Mouse (Mus musculus) gastrocnemius, adult 2 months (tissue): ENCODE measurements around the gene Cask. TPM values are rescaled to one million over a fixed set of nuclear protein-coding genes. Genes with fewer than 3 reads are reported as not detected.

ENCODE experiments used
- DNase-seq: peaks from one replicate; pipeline ENCODE4 v3.0.0; 2022
- H3K27ac ChIP-seq: fragments of 200-600 bp; 2 replicates; pipeline ENCODE4 v1.8.1; 2022; ENCODE audit warnings: mild to moderate bottlenecking
- H3K4me3 ChIP-seq: fragments of 200-600 bp; 2 replicates; pipeline ENCODE4 v1.8.1; 2022; ENCODE audit warnings: mild to moderate bottlenecking, moderate library complexity
- CTCF ChIP-seq: fragments of 200-600 bp; IDR thresholded peaks from 2 replicates; pipeline ENCODE4 v1.8.1; 2022; ENCODE audit warnings: antibody characterized with exemption, mild to moderate bottlenecking, moderate library complexity
- intact Hi-C: fragments of 180-260 bp; cut with DNase I; formaldehyde crosslinking; loops from one replicate; pipeline ENCODE4 v1.15.1; 2025
- total RNA-seq, 2 experiments: library from RNA; stranded (reverse); gene quantifications; 2 replicates each; pipeline ENCODE4 v1.2.3; 2021

Gene Cask
- total RNA-seq, 2 experiments from 2014 or later: 11.0 to 14.7 TPM

- H3K4me3 ChIP-seq: no peak overlapping the region
- no peak for DNase-seq
- intact Hi-C loops: loop anchor here (10.0 kb wide), 1 partner anchor 80 kb away; no protein-coding TSS in a partner anchor
- TF ChIP-seq CTCF: no peak
- H3K27ac ChIP-seq: peak overlapping the region; percentile 78
These were observed 196.2 kb downstream of the Cask start for GRCm38 (mm10) chrX:13655005-13655421.

GRCm38 (mm10) chrX:13652291-13652690 lies 198.9 kb downstream of the Cask start:
- Histone ChIP-seq H3K27ac (no peak overlapping the region), H3K4me3 (no peak overlapping the region)
- no peak for DNase-seq
- intact Hi-C loops: loop anchor here (10.0 kb wide), 1 partner anchor 77 kb away; no protein-coding TSS in a partner anchor
- TF ChIP-seq CTCF: no peak

- intact Hi-C loops: loop anchor here (10.0 kb wide), 1 partner anchor 77 kb away; no protein-coding TSS in a partner anchor
- no peak for TF ChIP-seq CTCF
These were observed 199.3 kb downstream of the Cask start for GRCm38 (mm10) chrX:13651889-13652288.

GRCm38 (mm10) chrX:13638894-13639293 lies 212.3 kb downstream of the Cask start:
- DNase-seq: no peak
- intact Hi-C loops: no loop called here
- H3K27ac ChIP-seq: no peak overlapping the region
- no peak overlapping the region for H3K4me3 ChIP-seq
- no peak for TF ChIP-seq CTCF

More at GRCm38 (mm10) chrX:13651889-13652288, 199.3 kb downstream of the Cask start:
- Histone ChIP-seq H3K4me3 (no peak overlapping the region), H3K27ac (no peak overlapping the region)
- DNase-seq: no peak

- H3K27ac ChIP-seq: no peak overlapping the region
- intact Hi-C loops: no loop called here
- no peak for TF ChIP-seq CTCF
- no peak for DNase-seq
- no peak overlapping the region for H3K4me3 ChIP-seq
These were observed 214.8 kb downstream of the Cask start for GRCm38 (mm10) chrX:13636398-13636797.

- intact Hi-C loops: no loop called here
These were observed 219.4 kb downstream of the Cask start, which contains the start of gene Gpr34 for GRCm38 (mm10) chrX:13631599-13632283. Gpr34 (plus strand) TSS chrX:13632089.

GRCm38 (mm10) chrX:13622654-13623053 lies 228.5 kb downstream of the Cask start:
- no peak for DNase-seq
- H3K27ac ChIP-seq: peak overlapping the region; percentile 71
- intact Hi-C loops: no loop called here
- TF ChIP-seq CTCF: no peak
- no peak overlapping the region for H3K4me3 ChIP-seq

More at GRCm38 (mm10) chrX:13631599-13632283, 219.4 kb downstream of the Cask start, which contains the start of gene Gpr34:
- TF ChIP-seq CTCF: no peak
- DNase-seq: no peak
- Histone ChIP-seq H3K4me3 (no peak within 1 kb of the TSS), H3K27ac (peak within 1 kb of the TSS; percentile 46)

GRCm38 (mm10) chrX:13621473-13621872 lies 229.7 kb downstream of the Cask start:
- DNase-seq: peak; percentile 24
- peak overlapping the region; percentile 76 for H3K27ac ChIP-seq
- no peak overlapping the region for H3K4me3 ChIP-seq
- intact Hi-C loops: no loop called here
- no peak for TF ChIP-seq CTCF

GRCm38 (mm10) chrX:13618476-13618875 lies 232.7 kb downstream of the Cask start:
- DNase-seq: no peak
- Histone ChIP-seq H3K4me3 (no peak overlapping the region), H3K27ac (peak overlapping the region; percentile 76)
- no peak for TF ChIP-seq CTCF
- intact Hi-C loops: loop anchor here (5.0 kb wide), 1 partner anchor 156 kb away; no protein-coding TSS in a partner anchor

GRCm38 (mm10) chrX:13617294-13617693 lies 233.9 kb downstream of the Cask start:
- H3K4me3 ChIP-seq: no peak overlapping the region
- intact Hi-C loops: loop anchor here (5.0 kb wide), 1 partner anchor 155 kb away; no protein-coding TSS in a partner anchor
- no peak for TF ChIP-seq CTCF
- peak overlapping the region; percentile 73 for H3K27ac ChIP-seq
- no peak for DNase-seq

- intact Hi-C loops: loop anchor here (5.0 kb wide), 1 partner anchor 154 kb away; no protein-coding TSS in a partner anchor
- H3K4me3 ChIP-seq: no peak overlapping the region
- peak overlapping the region; percentile 73 for H3K27ac ChIP-seq
These were observed 234.4 kb downstream of the Cask start for GRCm38 (mm10) chrX:13616726-13617125.

GRCm38 (mm10) chrX:13612115-13612514 lies 239.1 kb downstream of the Cask start:
- DNase-seq: no peak
- no peak overlapping the region for H3K27ac ChIP-seq
- intact Hi-C loops: no loop called here
- H3K4me3 ChIP-seq: no peak overlapping the region
- no peak for TF ChIP-seq CTCF

More at GRCm38 (mm10) chrX:13616726-13617125, 234.4 kb downstream of the Cask start:
- no peak for TF ChIP-seq CTCF
- DNase-seq: no peak

- Histone ChIP-seq H3K4me3 (no peak overlapping the region), H3K27ac (no peak overlapping the region)
- no peak for TF ChIP-seq CTCF
- no peak for DNase-seq
- intact Hi-C loops: no loop called here
These were observed 240.1 kb downstream of the Cask start for GRCm38 (mm10) chrX:13611114-13611513.
